Mouse (Mus musculus) natural killer cell, adult 2 months (primary cell): Measurements from ENCODE around the gene Dnah2.
A peak's percentile ranks its signal among the peaks of the same experiment; 100 is the strongest.
"Not testable (repeated sequence)": the region's sequence is repeated elsewhere in the genome, so short reads cannot be mapped to it uniquely, and the experiment has no call there.

Experiments
- DNase-seq, 2 experiments: peaks; one replicate each; pipeline ENCODE4 v3.0.0; 2022; ENCODE audit warnings: low spot score in 2 of 2

Gene Dnah2

GRCm38 (mm10) chr11:69530281-69530680 is 18.6 kb downstream of the Dnah2 start:
- DNase-seq, result not testable (repeated sequence)

- DNase-seq, result no peak
Measured at GRCm38 (mm10) chr11:69528031-69528390, 20.9 kb downstream of the Dnah2 start.

GRCm38 (mm10) chr11:69527098-69528030 is 21.5 kb downstream of the Dnah2 start:
- DNase-seq, result no peak

GRCm38 (mm10) chr11:69526631-69527030 is 22.3 kb downstream of the Dnah2 start:
- no peak for DNase-seq

- DNase-seq, result no peak
Measured at GRCm38 (mm10) chr11:69525661-69526060, 23.2 kb downstream of the Dnah2 start.

GRCm38 (mm10) chr11:69523651-69524050 is 25.3 kb downstream of the Dnah2 start:
- no peak for DNase-seq

- no peak for DNase-seq
Measured at GRCm38 (mm10) chr11:69521526-69522149, 27.3 kb downstream of the Dnah2 start.

GRCm38 (mm10) chr11:69519976-69520375 is 28.9 kb downstream of the Dnah2 start:
- no peak for DNase-seq

- no peak for DNase-seq
Measured at GRCm38 (mm10) chr11:69516661-69517060, 32.2 kb downstream of the Dnah2 start.

- DNase-seq, result no peak
Measured at GRCm38 (mm10) chr11:69516151-69516640, 32.7 kb downstream of the Dnah2 start.

GRCm38 (mm10) chr11:69513840-69514239 is 35.1 kb downstream of the Dnah2 start:
- peak; percentile 33 to 45 for DNase-seq

- no peak for DNase-seq
Measured at GRCm38 (mm10) chr11:69510796-69511496, 38.0 kb downstream of the Dnah2 start.

- no peak for DNase-seq
Measured at GRCm38 (mm10) chr11:69503863-69504280, 45.0 kb downstream of the Dnah2 start.

GRCm38 (mm10) chr11:69501555-69501954 is 47.4 kb downstream of the Dnah2 start:
- DNase-seq, result no peak

GRCm38 (mm10) chr11:69499140-69499539 is 49.8 kb downstream of the Dnah2 start:
- DNase-seq, result no peak

GRCm38 (mm10) chr11:69491711-69492110 is 57.2 kb downstream of the Dnah2 start:
- peak in 1 of 2 experiments; percentile 22 for DNase-seq

- DNase-seq, result no peak
Measured at GRCm38 (mm10) chr11:69490898-69491297, 58.0 kb downstream of the Dnah2 start.

- DNase-seq, result no peak
Measured at GRCm38 (mm10) chr11:69487474-69487873, 61.4 kb downstream of the Dnah2 start.

GRCm38 (mm10) chr11:69477645-69478044 is 71.3 kb downstream of the Dnah2 start:
- no peak for DNase-seq

- DNase-seq, result no peak
Measured at GRCm38 (mm10) chr11:69476802-69477201, 72.1 kb downstream of the Dnah2 start.

- DNase-seq, result no peak
Measured at GRCm38 (mm10) chr11:69474737-69475136, 74.2 kb downstream of the Dnah2 start.

- DNase-seq, result no peak
Measured at GRCm38 (mm10) chr11:69472687-69473086, 76.2 kb downstream of the Dnah2 start.
